Mouse (Mus musculus): Measurements from ENCODE around the gene Sik1.

GRCm38 (mm10) chr17:31835528-31836263 lies 19.9 kb downstream of the Sik1 start:
- no peak for TF ChIP-seq CTCF (IDR thresholded peaks at IDR 0.05; ENCODE audit: insufficient read depth, low read length)
- no peak for TF ChIP-seq POLR2A (IDR thresholded peaks at IDR 0.05; ENCODE audit: borderline replicate concordance, extremely low read depth, low read depth, low read length)
